9 mouse cellular contexts compared by ENCODE assay signal in genomic region chr7:73185071-73185531, GRCm38 (mm10).
DNase-seq lines count a peak whose midpoint lies in the region; ATAC-seq lines count a peak whose summit lies in the region.
"Had no signal": no experiment of that assay in that cellular context is flagged by ENCODE, and none has a peak within 500 bp of the region (broad histone marks: within the 10 kb centered on the region; RNA-seq: fewer than 3 reads in every experiment).

No protein-coding gene starts in this region.

- H3K9ac ChIP-seq in neural tube, embryonic 11.5 days (ENCODE audit: low read length): peak overlapping the region; percentile 12; the same call in 1 of the 2 replicates
- peak overlapping the region; percentile 32; the same call in 1 of the 2 replicates for H3K9ac ChIP-seq in hindbrain, embryonic 11.5 days (ENCODE audit: low read depth, low read length)
- H3K9ac ChIP-seq in intestine, embryonic 16.5 days (ENCODE audit: low read depth, low read length): no peak overlapping the region

- 41% methylated on average over 10 of the region's 10 CpGs for WGBS in neural tube, embryonic 11.5 days
- WGBS in hindbrain, embryonic 11.5 days: 32% methylated on average over 10 of the region's 10 CpGs
- 21% methylated on average over 10 of the region's 10 CpGs for WGBS in midbrain, embryonic 10.5 days
- WGBS in intestine, embryonic 16.5 days: 71% methylated on average over 10 of the region's 10 CpGs

- H3K4me1 ChIP-seq in neural tube, embryonic 11.5 days (ENCODE audit: control insufficient read depth, insufficient read depth, low read length): no peaks in the 10 kb centered on the region
- 0 out of 2 replicates have a peak, but pooled peaks cover 5% of the 10 kb centered on the region for H3K4me1 ChIP-seq in hindbrain, embryonic 11.5 days (replicated peaks; ENCODE audit: control insufficient read depth, insufficient read depth, low read length)
- H3K4me1 ChIP-seq in midbrain, embryonic 10.5 days: peaks cover 72% of the 10 kb centered on the region
- no peaks in the 10 kb centered on the region for H3K4me1 ChIP-seq in intestine, embryonic 16.5 days (ENCODE audit: control insufficient read depth, insufficient read depth, low read length)
- H3K4me1 ChIP-seq: megakaryocyte, embryonic 14.5 days had no signal

- H3K4me3 ChIP-seq in neural tube, embryonic 11.5 days (ENCODE audit: low read depth, low read length): no peak overlapping the region
- no peak overlapping the region for H3K4me3 ChIP-seq in hindbrain, embryonic 11.5 days (ENCODE audit: low read depth, low read length)
- H3K4me3 ChIP-seq in midbrain, embryonic 10.5 days: peak overlapping the region; percentile 43
- no peak overlapping the region for H3K4me3 ChIP-seq in intestine, embryonic 16.5 days (ENCODE audit: low read length)
- H3K4me3 ChIP-seq: megakaryocyte, embryonic 14.5 days had no signal

- no peaks in the 10 kb centered on the region; the same call in 1 of the 2 replicates for H3K9me3 ChIP-seq in neural tube, embryonic 11.5 days (ENCODE audit: control insufficient read depth, low read length)
- H3K9me3 ChIP-seq in hindbrain, embryonic 11.5 days (ENCODE audit: control insufficient read depth, low read length): no peaks in the 10 kb centered on the region
- H3K9me3 ChIP-seq in midbrain, embryonic 10.5 days (replicated peaks): peaks cover 10% of the 10 kb centered on the region
- H3K9me3 ChIP-seq in intestine, embryonic 16.5 days (ENCODE audit: control insufficient read depth, low read length): no peaks in the 10 kb centered on the region

- H3K27ac ChIP-seq in neural tube, embryonic 11.5 days (ENCODE audit: low read depth, low read length): peak overlapping the region; percentile 73
- H3K27ac ChIP-seq in hindbrain, embryonic 11.5 days (ENCODE audit: low read depth, low read length): peak overlapping the region; percentile 88
- H3K27ac ChIP-seq in midbrain, embryonic 10.5 days (replicated peaks): peak overlapping the region; percentile 94
- no peak overlapping the region for H3K27ac ChIP-seq in intestine, embryonic 16.5 days (ENCODE audit: low read length)

- H3K27me3 ChIP-seq in neural tube, embryonic 11.5 days (ENCODE audit: control insufficient read depth, insufficient read depth, low read length): no peaks in the 10 kb centered on the region
- no peaks in the 10 kb centered on the region for H3K27me3 ChIP-seq in hindbrain, embryonic 11.5 days (ENCODE audit: control insufficient read depth, insufficient read depth, low read length)
- no peaks in the 10 kb centered on the region for H3K27me3 ChIP-seq in midbrain, embryonic 10.5 days (ENCODE audit: low read depth, poor library complexity, severe bottlenecking)
- no peaks in the 10 kb centered on the region for H3K27me3 ChIP-seq in intestine, embryonic 16.5 days (replicated peaks; ENCODE audit: control insufficient read depth, insufficient read depth, low read length)
- H3K27me3 ChIP-seq: megakaryocyte, embryonic 14.5 days had no signal

- DNase-seq in neural tube, embryonic 11.5 days (ENCODE audit: low spot score): peak; percentile 76
- DNase-seq in neural tube, embryonic 10.5 days (ENCODE audit: extremely low spot score, low spot score): no peak
- peak; percentile 78 for DNase-seq in hindbrain, embryonic 11.5 days (ENCODE audit: low spot score)
- DNase-seq in midbrain, embryonic 10.5 days (ENCODE audit: low spot score): peak; percentile 88
- no peak for DNase-seq in lung, postnatal 14 days
- no peak for DNase-seq in heart, adult 9 months (ENCODE audit: low spot score in 2 of 2)
- no peak for DNase-seq in heart, postnatal 4 days

- no peak overlapping the region for H3K4me2 ChIP-seq in neural tube, embryonic 11.5 days (ENCODE audit: low read depth)
- H3K4me2 ChIP-seq in hindbrain, embryonic 11.5 days (replicated peaks; ENCODE audit: low read depth, low read length): no peak overlapping the region
- H3K4me2 ChIP-seq in intestine, embryonic 16.5 days (ENCODE audit: low read depth, low read length): no peak overlapping the region

- no peaks in the 10 kb centered on the region for H3K36me3 ChIP-seq in neural tube, embryonic 11.5 days (ENCODE audit: control insufficient read depth, insufficient read depth, low read length)
- H3K36me3 ChIP-seq in hindbrain, embryonic 11.5 days (ENCODE audit: control insufficient read depth, insufficient read depth, low read length): no peaks in the 10 kb centered on the region
- H3K36me3 ChIP-seq in midbrain, embryonic 10.5 days: peaks cover 12% of the 10 kb centered on the region; the same call in 1 of the 2 replicates
- H3K36me3 ChIP-seq in intestine, embryonic 16.5 days (ENCODE audit: control insufficient read depth, insufficient read depth, low read length): no peaks in the 10 kb centered on the region

- ATAC-seq in neural tube, embryonic 11.5 days (ENCODE audit: insufficient read depth, low FRiP score, low TSS enrichment): peak; percentile 85
- peak; percentile 91 for ATAC-seq in hindbrain, embryonic 11.5 days (ENCODE audit: low FRiP score)
- no peak for ATAC-seq in intestine, embryonic 16.5 days

Comparison
In these comparisons a context has a peak if more than half of its experiments do, and no peak if none do; other contexts are left out.
1. DNase-seq: peak in neural tube, embryonic 11.5 days (single experiment), hindbrain, embryonic 11.5 days (single experiment) and midbrain, embryonic 10.5 days (single experiment); none in neural tube, embryonic 10.5 days (single experiment), lung, postnatal 14 days (single experiment), heart, adult 9 months (0 of 2) and heart, postnatal 4 days (single experiment).